Mouse (Mus musculus) adrenal gland, adult 2 months (tissue): ENCODE measurements around the gene Ttc39b. TPM values are rescaled to one million over a fixed set of nuclear protein-coding genes. Genes with fewer than 3 reads are reported as not detected.

Source experiments
- DNase-seq: peaks from one replicate; pipeline ENCODE4 v3.0.0; 2021
- polyA plus RNA-seq: library from polyadenylated mRNA; depleted of rRNA; stranded (reverse); fragments of >200 nt; gene quantifications from 2 replicates; pipeline ENCODE4 v1.2.3, GENCODE M21; 2012
- total RNA-seq, 2 experiments: library from RNA; stranded (reverse); gene quantifications; 2 replicates each; pipeline ENCODE4 v1.2.3; 2021

Ttc39b gene
- total and polyA plus RNA-seq, 3 experiments, result 1.5 to 18.2 (median 17.9) TPM

GRCm38 (mm10) chr4:83228664-83229283, 95.3 kb downstream of the Ttc39b start:
- peak; percentile 12 for DNase-seq

- DNase-seq, result no peak
These were observed 96.0 kb downstream of the Ttc39b start for GRCm38 (mm10) chr4:83228073-83228472.

- no peak for DNase-seq
These were observed 98.3 kb downstream of the Ttc39b start for GRCm38 (mm10) chr4:83225633-83226360.

GRCm38 (mm10) chr4:83224242-83224641, 99.8 kb downstream of the Ttc39b start:
- DNase-seq, result no peak

- DNase-seq, result no peak
These were observed 100.9 kb downstream of the Ttc39b start for GRCm38 (mm10) chr4:83223197-83223596.

DNA sequence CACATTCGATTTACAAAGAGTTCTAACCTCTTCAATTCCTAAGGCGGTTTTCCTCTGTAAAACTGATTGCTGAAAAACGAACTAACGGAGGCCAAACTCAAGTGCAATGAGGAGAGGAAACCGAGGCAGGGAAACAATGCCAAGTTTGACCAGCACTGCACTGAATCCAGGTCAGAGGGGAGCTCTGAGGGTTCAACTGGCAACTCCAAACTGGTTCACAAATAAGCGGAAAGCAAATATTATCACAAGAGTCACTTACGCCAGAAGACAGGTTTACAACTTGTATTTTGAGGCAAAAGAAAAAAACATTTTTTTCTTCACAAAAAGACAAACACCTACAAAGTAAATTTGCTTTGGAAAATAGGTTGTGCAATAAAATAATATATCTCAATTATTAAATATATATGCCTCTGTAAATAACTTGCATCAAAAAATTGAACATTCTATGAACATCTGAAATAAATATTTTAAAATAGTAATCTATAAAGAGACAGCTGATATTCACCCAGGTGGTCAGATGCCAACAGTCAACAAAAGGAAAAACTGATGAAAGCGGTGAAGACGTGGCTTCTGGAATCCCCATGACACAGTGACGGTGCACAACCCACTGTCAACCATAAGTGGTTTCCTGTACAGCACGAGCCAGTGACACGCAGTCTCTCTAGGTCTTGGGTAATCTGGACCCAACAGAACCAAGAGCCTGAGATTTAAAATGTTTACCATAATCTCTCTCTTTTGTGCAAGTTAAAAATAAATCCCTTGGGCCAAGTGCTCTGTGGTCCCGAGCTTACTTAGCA, 103.1 kb downstream of the Ttc39b start:
- no peak for DNase-seq

DNA sequence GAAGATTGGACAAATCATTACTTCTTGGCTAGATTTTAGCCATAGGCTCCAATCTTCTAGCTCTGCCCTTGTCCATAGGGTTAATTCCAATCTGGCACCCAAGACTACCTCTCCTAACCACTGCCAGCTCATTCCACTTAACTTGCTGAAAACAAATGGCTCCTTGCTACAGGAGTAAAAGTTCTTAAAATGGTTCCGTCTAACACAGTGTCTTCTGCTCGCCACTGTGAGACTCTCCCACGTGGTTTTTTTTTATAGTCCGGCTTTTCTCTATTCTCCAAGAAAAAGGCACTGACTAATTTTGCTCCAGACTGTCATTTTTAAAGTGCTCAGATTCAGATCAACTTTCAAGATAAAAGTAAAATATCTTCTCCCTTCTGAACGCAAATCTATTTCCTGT, 104.8 kb downstream of the Ttc39b start:
- DNase-seq, result no peak

- DNase-seq, result no peak
These were observed 106.9 kb downstream of the Ttc39b start for GRCm38 (mm10) chr4:83217128-83217527.

DNA sequence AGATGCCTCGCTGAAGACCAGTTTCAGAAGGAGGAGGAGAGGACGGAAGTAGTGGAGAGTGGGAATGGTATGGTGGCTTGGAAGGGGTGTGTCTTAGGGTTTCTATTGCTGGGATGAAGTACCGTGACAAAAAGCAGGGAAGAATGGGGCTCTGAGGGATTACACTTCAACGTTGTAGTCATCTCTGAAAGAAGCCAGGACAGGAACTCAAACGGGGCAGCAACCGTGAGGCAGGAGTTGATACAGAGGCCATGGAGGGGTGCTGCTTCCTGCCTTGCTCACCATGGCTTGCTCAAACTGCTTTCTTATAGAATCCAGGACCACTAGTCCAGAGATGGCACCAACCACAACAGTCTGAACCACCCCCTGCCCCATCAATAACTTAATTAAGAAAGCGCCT, 107.7 kb downstream of the Ttc39b start:
- DNase-seq, result no peak

DNA sequence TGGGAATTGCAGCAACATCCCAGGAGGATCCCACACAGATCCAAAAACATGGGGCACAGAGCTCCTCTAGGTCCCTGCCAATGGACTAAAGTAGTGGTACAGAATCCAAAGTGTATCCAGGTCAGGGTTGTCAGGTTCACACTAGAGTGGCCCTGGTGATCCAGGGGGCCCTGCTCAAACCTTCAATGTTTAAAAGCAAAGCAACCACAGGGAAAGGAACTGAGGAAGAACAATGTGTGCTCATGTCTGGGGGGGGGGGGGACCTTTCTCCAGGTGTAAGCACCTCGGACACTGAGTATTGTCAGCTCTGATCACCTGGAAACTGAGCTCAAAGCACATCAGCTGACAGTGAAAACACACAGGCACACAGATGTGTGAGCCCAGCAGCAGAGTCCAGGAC, 108.3 kb downstream of the Ttc39b start:
- no peak for DNase-seq

DNA sequence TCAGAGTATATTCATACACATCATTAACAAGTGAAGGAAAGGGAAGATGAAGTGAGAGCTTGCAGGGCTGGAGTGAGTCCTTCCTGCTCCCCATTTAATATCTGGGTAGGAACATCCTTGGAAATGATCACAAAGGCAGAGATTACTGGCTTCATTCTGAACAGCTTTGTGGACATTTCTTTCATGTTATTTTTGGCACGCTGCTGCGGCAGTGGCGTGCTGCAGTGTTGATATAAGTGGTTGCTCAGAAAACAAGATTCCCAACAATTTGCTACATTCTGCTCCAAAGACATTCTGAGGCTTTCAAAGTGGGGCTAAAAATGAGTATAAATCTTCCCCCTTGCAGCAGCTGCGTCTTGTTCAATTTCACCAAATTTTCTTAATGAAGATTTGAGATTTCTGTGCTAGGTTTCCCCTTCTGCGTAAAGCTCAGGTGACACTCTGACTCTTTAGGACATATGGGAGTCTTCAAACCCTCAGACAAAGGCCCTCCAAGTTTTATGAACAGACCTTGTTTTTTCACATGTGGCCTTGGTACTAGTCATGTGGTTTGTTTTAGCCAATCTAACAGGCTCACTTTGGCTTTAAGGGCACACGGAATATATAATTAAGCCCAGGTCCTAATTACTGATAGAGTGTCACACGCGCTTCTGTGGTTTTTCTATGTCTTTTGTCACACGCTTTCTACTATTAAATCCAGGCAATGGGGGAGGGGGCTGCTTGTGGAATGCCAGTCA, 109.1 kb downstream of the Ttc39b start:
- no peak for DNase-seq

DNA sequence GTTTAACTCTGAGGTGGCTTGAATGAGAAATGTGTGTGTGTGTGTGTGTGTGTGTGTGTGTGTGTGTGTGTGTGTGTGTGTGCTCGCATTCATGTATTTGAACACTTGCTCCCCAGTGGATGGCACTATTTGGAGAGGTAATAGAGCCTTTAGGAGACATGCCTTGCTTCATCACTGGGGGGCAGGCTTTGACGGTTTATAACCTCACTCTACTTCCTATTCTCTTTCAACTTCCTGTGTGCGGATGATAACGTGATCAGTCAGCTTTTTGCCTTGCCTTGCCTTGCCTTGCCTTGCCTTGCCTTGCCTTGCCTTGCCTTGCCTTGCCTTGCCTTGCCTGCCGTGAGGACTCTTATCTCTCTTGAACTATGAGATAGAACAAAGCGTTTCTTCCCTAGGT, 110.3 kb downstream of the Ttc39b start:
- no peak for DNase-seq

- DNase-seq, result no peak
These were observed 112.3 kb downstream of the Ttc39b start for GRCm38 (mm10) chr4:83211709-83212108.

- no peak for DNase-seq
These were observed 113.6 kb downstream of the Ttc39b start for GRCm38 (mm10) chr4:83210437-83210836.

DNA sequence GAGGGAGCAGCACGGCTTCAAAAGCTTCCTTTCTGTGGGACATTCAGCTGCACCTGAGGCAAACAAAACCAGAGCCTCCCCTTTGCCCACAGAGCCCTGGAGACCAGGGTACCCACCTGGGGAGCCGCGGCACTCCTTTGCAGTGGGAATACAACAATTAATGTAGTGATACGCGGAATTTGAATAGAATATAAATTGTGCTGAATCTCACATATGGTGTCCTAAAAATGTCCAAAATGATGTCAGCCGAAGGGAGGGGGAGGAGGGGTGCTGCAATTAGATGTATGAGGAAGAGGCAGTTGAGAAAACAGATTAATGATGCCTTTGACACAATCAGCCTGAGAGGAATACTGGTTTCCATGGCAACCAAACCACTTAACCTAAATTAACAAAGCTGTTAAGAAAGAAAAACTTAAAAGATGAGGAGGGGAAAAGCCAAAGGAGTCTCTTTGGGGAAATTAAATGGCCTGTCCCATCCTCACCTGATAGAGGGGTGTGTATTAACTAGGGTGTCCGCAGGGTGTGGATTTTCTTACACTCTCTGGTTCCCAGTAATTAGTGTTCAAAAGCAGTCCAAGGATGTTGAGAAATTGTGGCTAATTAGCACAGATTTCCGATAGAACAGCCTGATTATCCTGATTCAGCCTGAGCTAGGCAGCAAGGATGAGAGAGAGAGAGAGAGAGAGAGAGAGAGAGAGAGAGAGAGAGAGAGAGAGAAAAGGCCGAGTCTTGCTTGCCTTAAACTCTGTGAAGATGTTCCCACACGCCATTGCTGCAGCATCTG, 117.1 kb downstream of the Ttc39b start:
- no peak for DNase-seq

DNA sequence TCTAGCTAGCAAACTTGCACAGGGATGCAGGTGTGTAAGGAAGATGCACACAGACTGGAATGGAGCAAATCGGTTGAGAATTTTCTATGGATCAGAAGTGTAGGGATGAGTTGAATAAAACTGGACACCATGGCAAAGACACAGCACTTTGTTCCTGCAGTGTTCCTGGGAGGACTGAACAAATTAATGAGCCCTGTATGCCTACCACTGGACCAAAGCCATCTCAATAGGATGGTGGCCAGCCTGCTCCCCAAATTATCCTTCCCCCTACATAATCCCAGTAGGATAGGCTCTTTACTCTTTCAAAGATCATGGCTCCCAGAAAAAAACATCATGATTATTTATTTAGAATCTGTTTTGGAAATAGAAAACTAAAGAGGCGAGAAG, 117.6 kb downstream of the Ttc39b start:
- DNase-seq, result no peak

- DNase-seq, result no peak
These were observed 124.7 kb downstream of the Ttc39b start for GRCm38 (mm10) chr4:83199391-83199790.

GRCm38 (mm10) chr4:83198123-83198522, 125.9 kb downstream of the Ttc39b start:
- no peak for DNase-seq

DNA sequence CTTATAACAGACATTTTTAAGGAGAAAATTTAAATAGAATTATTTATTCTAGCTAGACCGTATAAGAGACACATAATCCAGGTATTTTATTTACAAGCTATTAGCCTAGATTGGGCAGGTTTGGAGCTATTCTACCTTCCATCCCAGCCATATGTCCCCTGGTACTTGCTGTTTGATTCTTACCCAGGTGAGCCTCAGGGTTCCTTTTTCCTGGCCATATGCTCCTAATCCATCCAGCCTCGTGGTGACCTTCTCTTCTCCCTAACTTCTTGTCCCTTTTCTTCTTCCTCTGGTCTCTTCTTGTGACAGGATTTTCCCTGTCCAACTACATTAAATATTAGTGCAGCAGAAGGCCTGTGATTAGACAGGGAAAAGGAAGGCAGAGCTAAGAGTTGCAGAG, 134.3 kb downstream of the Ttc39b start:
- DNase-seq, result no peak

DNA sequence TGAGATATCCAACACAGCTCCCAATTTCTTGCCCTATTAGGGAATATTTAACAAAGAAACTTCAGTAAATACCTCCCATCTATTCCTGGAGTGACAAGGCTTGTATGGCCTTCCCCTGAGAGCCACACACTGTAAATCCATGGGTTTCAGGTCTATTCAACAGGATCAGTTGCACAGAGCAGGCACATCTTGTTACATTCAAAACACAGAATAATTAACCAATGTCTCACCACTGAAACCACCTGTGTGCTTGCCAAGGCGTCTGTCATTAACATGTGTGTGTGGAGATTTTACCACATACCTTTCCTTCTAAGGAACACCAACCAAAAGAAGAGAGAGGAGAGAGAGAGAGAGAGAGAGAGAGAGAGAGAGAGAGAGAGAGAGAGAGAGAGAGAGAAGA, 136.7 kb downstream of the Ttc39b start:
- no peak for DNase-seq

DNA sequence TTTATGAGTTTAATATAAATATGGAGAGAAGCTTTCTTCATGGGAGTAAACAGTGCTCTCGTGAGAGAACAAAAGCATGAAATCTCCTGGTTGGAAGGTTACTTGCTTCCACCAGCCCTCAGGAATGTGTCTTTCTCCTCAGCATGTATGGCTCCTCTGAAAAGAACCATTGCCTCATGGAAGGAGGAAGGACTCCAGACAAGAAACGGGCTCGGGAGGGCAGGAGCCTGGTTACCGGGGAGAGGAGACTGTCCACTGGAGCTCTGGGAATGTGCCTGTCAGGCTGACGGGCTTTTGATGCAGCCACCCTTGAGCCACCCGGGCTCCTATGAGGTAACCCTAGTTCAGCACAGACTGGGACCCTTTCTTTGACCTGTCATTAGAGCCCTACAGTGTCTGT, 137.6 kb downstream of the Ttc39b start:
- DNase-seq, result no peak
